Mouse (Mus musculus): ENCODE results near the gene Sf3a3. TPM values are rescaled to one million over a fixed set of nuclear protein-coding genes. Genes with fewer than 3 reads are reported as not detected.

Gene Sf3a3
- polyA plus RNA-seq, 1 experiment from 2014 or later = 59.3 TPM

DNA sequence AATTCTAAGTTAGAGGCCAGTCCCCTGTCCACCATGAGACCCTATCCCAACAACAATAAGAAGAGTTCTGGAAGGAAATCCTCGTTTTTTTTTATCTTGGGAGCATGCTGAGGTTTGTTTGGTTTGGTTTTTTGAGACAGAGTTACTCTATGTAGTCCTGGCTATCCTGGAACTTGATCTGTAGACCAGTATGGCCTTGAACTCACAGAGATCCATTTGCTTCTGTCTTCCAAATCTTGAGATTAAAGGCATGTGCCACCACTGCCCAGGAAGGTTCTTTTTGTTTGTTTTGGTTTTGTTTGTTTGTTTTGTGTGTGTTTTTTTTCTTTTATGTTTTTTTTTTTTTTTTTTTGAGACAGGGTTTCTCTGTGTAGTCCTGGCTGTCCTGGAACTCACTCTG lies 46.6 kb downstream of the Sf3a3 start:
- CTCF ChIA-PET = no interaction called here
- no peak for TF ChIP-seq CTCF (IDR thresholded peaks at IDR 0.05)
- H3K27me3 ChIP-seq = no peaks in the 10 kb centered on the region
- in situ Hi-C loops (cut with MboI; ENCODE audit: low pct_unique_long_range_greater_than_20kb) = no loop called here
- POLR2A ChIA-PET = no interaction called here
- DNase-seq (ENCODE audit: low read depth, low spot score) (no peak), ATAC-seq (no peak)

DNA sequence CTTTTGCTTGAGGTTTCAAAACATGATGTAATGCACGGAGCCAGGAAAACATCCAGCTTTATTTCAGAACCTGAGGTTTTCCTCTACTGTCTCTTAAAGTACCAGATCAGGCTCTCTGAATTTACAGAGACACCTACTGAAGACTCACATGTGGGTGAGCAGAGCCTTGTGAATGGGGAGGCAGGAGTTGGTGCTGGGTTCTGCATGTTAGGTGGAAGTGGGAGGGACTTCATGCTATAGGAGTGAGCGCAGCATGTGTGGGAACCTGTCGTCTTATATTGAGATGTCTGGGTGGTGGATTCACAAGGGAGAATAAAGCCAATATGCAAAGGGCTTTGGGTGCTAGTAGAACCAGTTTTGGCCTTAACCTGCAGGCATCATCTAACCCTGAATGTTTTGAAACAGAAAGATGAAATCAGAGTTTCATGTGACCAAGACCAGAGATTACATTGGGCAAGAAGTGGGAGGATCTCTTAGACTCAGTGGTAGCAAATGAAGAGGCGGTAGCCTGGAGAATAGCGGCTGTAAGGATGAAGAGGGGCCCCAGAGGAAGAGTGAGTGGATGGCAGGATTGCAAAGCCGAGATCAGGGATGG lies 48.4 kb downstream of the Sf3a3 start:
- no peak for DNase-seq (ENCODE audit: low read depth, low spot score)
- ChIA-PET CTCF (no interaction called here), POLR2A (no interaction called here)
- H3K27me3 ChIP-seq = no peaks in the 10 kb centered on the region
- no peak for TF ChIP-seq CTCF (IDR thresholded peaks at IDR 0.05)
- in situ Hi-C loops (cut with MboI; ENCODE audit: low pct_unique_long_range_greater_than_20kb) = no loop called here
- ATAC-seq = no peak

DNA sequence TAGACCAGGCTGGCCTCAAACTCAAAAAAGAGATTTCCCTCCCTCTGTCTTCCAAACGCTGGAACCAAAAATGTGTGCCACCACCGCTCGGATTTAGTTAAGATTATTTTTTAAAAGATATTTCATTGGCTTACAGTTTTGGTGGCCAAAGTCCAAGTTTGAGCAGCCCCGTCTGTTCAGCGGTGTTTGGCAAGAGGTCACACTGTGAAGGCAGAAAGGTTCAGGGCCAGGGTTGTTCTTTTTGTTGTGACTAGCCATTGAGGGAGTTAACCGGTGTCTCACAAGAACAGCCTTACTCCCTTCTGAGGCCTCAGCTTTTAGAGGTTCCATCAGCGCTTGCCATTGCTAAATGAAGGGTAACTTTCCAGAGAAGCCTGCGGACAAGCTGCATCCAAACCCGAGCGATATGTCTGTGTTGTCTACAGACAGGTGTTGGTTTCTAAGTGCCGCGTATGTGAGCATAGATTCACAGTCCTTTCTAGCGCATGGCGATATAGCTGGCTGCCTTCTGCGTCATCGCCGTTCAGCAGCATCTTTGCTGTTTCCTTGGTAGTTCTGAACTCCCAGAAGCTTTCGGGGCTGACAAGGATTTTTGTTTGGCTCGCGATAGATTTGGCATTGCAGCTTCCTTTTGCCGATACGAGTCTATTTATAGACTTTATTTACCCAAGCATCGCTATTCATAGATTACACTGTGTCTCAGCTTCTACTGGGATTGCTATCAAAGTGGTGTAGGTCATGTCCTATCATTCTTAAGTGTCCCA lies 51.4 kb downstream of the Sf3a3 start:
- in situ Hi-C loops (cut with MboI; ENCODE audit: low pct_unique_long_range_greater_than_20kb) = no loop called here
- no peak for DNase-seq (ENCODE audit: low read depth, low spot score)
- no peaks in the 10 kb centered on the region for H3K27me3 ChIP-seq
- ChIA-PET CTCF (interaction anchor here (1.3 kb wide), 1 partner anchor 11 kb away, joined by 3 read pairs; no protein-coding TSS in a partner anchor), POLR2A (no interaction called here)
- ATAC-seq = no peak
- no peak for TF ChIP-seq CTCF (IDR thresholded peaks at IDR 0.05)

DNA sequence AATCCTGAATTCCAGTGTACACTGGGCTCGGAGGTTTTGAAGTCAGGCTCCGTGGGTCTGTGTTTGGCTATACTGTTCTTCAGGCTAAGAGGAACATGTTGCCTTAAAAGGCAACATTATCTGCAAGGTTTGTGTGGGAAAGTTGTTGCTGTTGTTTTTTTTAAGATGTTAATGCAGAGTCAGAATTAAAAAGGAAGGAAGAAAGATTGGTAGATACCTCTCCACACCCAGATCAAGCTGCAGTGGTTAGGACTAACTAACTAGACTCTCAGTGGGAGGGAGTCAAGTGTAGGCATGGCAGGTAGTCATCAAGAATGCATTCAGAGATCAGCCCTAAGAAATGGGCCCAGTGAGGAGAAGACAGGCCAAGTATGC lies 52.0 kb downstream of the Sf3a3 start:
- DNase-seq (ENCODE audit: low read depth, low spot score) = no peak
- ChIA-PET POLR2A (no interaction called here), CTCF (interaction anchor here (1.3 kb wide), 1 partner anchor 9 kb away, joined by 3 read pairs; no protein-coding TSS in a partner anchor)
- in situ Hi-C loops (cut with MboI; ENCODE audit: low pct_unique_long_range_greater_than_20kb) = no loop called here
- ATAC-seq = no peak
- no peaks in the 10 kb centered on the region for H3K27me3 ChIP-seq
- TF ChIP-seq CTCF (IDR thresholded peaks at IDR 0.05) = no peak

DNA sequence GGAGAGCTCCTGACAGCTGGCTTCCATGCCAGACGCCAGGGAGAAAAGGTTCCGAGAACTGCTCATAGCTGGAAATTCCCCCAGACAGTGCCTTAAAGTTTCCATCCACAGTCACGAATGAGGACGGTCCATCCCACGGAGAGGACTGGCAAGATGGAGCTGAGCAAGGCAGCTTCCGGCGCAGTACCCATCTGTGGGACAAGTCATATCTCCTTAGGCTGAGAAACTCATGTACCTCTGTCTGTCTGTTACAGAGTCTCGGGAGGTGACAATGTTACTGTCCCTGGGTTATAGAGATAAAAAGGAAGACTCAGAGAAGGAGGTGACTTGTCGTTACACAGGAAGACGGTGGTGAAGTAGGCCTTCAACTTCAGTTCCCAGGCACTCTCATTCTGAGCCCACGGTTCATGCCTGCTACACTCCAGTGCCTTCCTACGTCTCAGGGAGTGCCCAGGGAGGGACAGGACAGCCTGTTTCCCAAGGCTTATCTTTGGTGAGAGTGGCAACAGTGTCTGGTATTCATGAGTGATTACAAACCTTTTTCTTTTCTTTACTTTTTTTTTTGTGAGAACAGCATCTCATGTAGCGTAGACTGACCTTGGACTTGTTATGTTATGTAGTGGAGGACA lies 54.5 kb downstream of the Sf3a3 start:
- no peaks in the 10 kb centered on the region for H3K27me3 ChIP-seq
- POLR2A ChIA-PET = interaction anchor here (0.9 kb wide), 1 partner anchor 18 kb away, joined by 3 read pairs; no protein-coding TSS in a partner anchor
- no peak for TF ChIP-seq CTCF (IDR thresholded peaks at IDR 0.05)
- in situ Hi-C loops (cut with MboI; ENCODE audit: low pct_unique_long_range_greater_than_20kb) = no loop called here
- ATAC-seq (no peak), DNase-seq (ENCODE audit: low read depth, low spot score) (no peak)
- CTCF ChIA-PET = no interaction called here

DNA sequence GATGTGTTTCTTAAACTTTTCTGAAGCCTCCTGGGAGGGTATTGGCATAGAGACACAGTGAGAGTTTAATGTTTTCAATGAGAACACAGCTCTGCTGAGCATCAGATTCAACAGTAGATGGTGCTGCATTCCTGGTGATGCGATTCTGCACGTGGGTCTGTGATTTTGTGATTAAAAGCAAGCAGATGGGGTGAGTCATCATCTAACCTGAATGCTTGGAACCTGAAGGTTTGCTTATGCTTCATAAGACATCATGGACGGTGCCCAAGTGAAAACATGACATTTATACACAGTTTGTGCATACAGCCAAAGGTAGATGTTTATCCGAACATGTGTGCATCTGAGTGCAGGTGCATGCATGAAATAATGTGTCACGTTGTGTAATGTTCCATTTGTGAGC lies 56.0 kb downstream of the Sf3a3 start:
- TF ChIP-seq CTCF (IDR thresholded peaks at IDR 0.05) = no peak

DNA sequence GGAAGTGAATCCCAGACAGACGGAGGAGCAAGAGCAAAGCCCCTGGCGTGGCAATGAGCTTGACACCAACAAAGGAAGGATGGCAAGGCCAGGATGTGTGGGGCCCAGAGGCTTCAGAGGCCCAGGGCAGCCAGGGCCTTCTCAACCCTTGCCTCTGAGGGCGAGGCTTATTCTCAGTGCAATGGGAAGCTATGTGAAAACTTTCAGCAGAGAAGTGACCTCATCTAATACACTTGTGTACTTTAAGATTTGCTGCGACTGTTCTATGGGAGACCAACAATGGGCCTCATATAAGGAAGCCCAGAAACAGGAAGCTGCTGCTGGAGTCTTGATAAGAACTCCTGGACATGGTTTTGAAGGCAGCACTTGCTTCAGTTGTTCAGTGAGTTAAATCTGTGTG lies 57.5 kb downstream of the Sf3a3 start:
- H3K27me3 ChIP-seq = no peaks in the 10 kb centered on the region
- ChIA-PET CTCF (interaction anchor here (0.6 to 1.5 kb wide), 3 partner anchors 15 to 870 kb away, joined by 3 read pairs; no protein-coding TSS in a partner anchor), POLR2A (interaction anchor here (0.6 kb wide), 1 partner anchor 1429 kb away, joined by 3 read pairs; no protein-coding TSS in a partner anchor)
- DNase-seq (ENCODE audit: low read depth, low spot score) (no peak), ATAC-seq (no peak)
- TF ChIP-seq CTCF (IDR thresholded peaks at IDR 0.05) = no peak
- in situ Hi-C loops (cut with MboI; ENCODE audit: low pct_unique_long_range_greater_than_20kb) = no loop called here

More for the DNA sequence above, 56.0 kb downstream of the Sf3a3 start:
- no peak for ATAC-seq
- ChIA-PET CTCF (interaction anchor here (1.5 kb wide), 1 partner anchor 28 kb away, joined by 3 read pairs; no protein-coding TSS in a partner anchor), POLR2A (no interaction called here)
- no peak for DNase-seq (ENCODE audit: low read depth, low spot score)
- H3K27me3 ChIP-seq = no peaks in the 10 kb centered on the region
- in situ Hi-C loops (cut with MboI; ENCODE audit: low pct_unique_long_range_greater_than_20kb) = no loop called here

DNA sequence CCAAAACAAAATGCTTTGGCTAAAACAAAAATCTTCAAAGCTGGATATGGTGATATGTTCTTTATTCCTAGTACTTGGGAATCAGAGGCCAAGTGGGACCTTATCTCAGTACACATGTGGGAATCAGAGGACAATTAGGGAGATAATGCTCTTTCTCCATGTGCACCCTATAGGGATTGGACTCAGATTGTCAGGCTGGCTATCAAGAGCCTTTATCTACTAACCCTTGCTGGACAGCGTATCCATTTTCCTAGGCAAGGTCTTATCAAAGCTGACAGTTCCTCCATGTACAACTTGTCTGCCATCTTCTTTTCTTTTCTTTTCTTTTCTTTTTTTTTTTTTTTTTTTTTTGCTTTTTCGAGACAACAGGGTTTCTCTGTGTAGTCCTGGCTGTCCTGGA lies 58.9 kb downstream of the Sf3a3 start:
- CTCF ChIA-PET = no interaction called here
- POLR2A ChIA-PET = no interaction called here
- DNase-seq (ENCODE audit: low read depth, low spot score) (no peak), ATAC-seq (no peak)
- no peak for TF ChIP-seq CTCF (IDR thresholded peaks at IDR 0.05)
- in situ Hi-C loops (cut with MboI; ENCODE audit: low pct_unique_long_range_greater_than_20kb) = no loop called here
- no peaks in the 10 kb centered on the region for H3K27me3 ChIP-seq

DNA sequence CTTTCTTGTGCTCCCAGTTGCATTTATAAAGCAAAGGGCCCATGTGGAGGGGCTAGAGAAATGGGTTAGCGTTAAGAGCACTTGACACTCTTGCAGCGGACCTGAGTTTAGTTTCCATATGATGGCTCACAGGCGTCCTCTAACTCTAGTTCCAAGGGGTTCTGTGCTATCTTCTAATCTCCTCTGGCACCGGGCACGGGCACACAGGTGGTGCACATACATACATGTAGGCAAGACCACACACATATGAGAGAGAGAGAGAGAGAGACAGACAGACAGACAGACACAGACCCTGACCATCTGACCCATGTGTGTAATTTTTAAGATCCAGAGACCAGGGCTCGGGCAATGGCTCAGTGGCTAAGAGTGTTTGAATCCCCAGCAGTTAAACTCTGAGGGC lies 59.4 kb downstream of the Sf3a3 start:
- in situ Hi-C loops (cut with MboI; ENCODE audit: low pct_unique_long_range_greater_than_20kb) = no loop called here
- no peaks in the 10 kb centered on the region for H3K27me3 ChIP-seq
- DNase-seq (ENCODE audit: low read depth, low spot score) (no peak), ATAC-seq (no peak)
- CTCF ChIA-PET = no interaction called here
- TF ChIP-seq CTCF (IDR thresholded peaks at IDR 0.05) = no peak
- POLR2A ChIA-PET = no interaction called here

DNA sequence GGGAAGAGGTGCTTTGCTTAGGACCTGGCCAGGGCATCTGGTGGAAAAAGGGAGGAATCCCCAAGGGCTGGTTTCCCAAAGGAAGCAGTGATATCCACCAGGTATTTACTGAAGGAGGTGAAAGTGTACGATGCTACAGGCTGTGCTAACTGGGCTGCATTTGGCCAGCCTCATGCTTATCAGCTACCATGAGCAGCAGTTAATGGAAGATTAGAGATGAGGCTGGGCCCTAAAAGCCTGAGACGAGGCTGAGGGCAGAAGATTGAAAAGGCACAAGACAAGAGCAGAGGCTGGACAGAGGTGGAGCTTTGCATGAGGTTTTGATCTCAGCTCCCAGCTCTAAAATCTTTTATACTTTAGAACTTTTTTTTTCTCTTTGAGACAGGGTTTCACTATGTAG lies 59.9 kb downstream of the Sf3a3 start:
- CTCF ChIA-PET = no interaction called here
- DNase-seq (ENCODE audit: low read depth, low spot score) (no peak), ATAC-seq (no peak)
- POLR2A ChIA-PET = no interaction called here
- no peak for TF ChIP-seq CTCF (IDR thresholded peaks at IDR 0.05)
- no peaks in the 10 kb centered on the region for H3K27me3 ChIP-seq
- in situ Hi-C loops (cut with MboI; ENCODE audit: low pct_unique_long_range_greater_than_20kb) = no loop called here

DNA sequence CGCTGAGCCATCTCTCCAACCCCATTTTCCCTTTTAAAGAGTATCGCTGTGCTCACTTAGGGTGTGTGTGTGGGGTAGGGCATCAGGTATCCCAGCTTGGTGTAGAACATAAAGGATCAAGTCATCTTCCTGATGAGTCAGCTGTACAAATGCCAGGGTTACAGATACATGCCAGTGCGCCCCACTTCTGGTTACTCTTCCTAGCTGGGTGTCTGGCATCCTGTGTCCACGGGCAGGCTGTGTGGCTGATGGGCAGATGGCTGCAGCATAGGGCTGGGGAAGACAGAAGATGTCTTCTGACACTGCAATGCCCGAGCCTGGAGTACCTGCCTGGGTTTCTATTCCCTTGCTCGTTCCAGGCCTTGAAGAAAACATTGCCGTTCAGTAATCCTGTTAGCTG lies 66.8 kb downstream of the Sf3a3 start:
- DNase-seq (ENCODE audit: low read depth, low spot score) = no peak
- in situ Hi-C loops (cut with MboI; ENCODE audit: low pct_unique_long_range_greater_than_20kb) = no loop called here
- no peaks in the 10 kb centered on the region for H3K27me3 ChIP-seq
- ChIA-PET POLR2A (no interaction called here), CTCF (no interaction called here)
- no peak for ATAC-seq
- TF ChIP-seq CTCF (IDR thresholded peaks at IDR 0.05) = no peak

Other genes starting within 250 kb of the Sf3a3 start
- gene 3100002H09Rik, start 104.0 kb upstream of the Sf3a3 start, polyA plus RNA-seq (2021) = not detected
- gene Pou3f1, start 58.0 kb upstream of the Sf3a3 start, polyA plus RNA-seq (2021) = 0.24 TPM
- gene Utp11, start 21.2 kb upstream of the Sf3a3 start, polyA plus RNA-seq (2021) = 40.6 TPM
- 35.5 TPM for gene Fhl3, start 14.1 kb upstream of the Sf3a3 start, polyA plus RNA-seq (2021)
- 15.6 TPM for gene Inpp5b, start 27.1 kb downstream of the Sf3a3 start, polyA plus RNA-seq (2021)
- 8.3 TPM for gene Mtf1, start 87.3 kb downstream of the Sf3a3 start, polyA plus RNA-seq (2021)
- 38.1 TPM for gene Yrdc, start 135.9 kb downstream of the Sf3a3 start, polyA plus RNA-seq (2021)
- gene 1110065P20Rik, start 136.4 kb downstream of the Sf3a3 start, polyA plus RNA-seq (2021) = 53.9 TPM
- not detected for gene Maneal, start 147.4 kb downstream of the Sf3a3 start, polyA plus RNA-seq (2021)
- not detected for gene Epha10, start 166.1 kb downstream of the Sf3a3 start, polyA plus RNA-seq (2021)
- gene 9930104L06Rik, start 222.3 kb downstream of the Sf3a3 start, polyA plus RNA-seq (2021) = 8.9 TPM
- gene Cdca8, start 224.5 kb downstream of the Sf3a3 start, polyA plus RNA-seq (2021) = 42.9 TPM

All from Patski (cell line).